Mouse (Mus musculus): ENCODE results near the gene Mphosph9. TPM values are rescaled to one million over a fixed set of nuclear protein-coding genes. Genes with fewer than 3 reads are reported as not detected.
"Not testable (repeated sequence)": the region's sequence is repeated elsewhere in the genome, so short reads cannot be mapped to it uniquely, and the experiment has no call there.

Mphosph9 gene
- total RNA-seq, 4 experiments from 2014 or later, result 17.5 to 26.2 (median 24.9) TPM

DNA sequence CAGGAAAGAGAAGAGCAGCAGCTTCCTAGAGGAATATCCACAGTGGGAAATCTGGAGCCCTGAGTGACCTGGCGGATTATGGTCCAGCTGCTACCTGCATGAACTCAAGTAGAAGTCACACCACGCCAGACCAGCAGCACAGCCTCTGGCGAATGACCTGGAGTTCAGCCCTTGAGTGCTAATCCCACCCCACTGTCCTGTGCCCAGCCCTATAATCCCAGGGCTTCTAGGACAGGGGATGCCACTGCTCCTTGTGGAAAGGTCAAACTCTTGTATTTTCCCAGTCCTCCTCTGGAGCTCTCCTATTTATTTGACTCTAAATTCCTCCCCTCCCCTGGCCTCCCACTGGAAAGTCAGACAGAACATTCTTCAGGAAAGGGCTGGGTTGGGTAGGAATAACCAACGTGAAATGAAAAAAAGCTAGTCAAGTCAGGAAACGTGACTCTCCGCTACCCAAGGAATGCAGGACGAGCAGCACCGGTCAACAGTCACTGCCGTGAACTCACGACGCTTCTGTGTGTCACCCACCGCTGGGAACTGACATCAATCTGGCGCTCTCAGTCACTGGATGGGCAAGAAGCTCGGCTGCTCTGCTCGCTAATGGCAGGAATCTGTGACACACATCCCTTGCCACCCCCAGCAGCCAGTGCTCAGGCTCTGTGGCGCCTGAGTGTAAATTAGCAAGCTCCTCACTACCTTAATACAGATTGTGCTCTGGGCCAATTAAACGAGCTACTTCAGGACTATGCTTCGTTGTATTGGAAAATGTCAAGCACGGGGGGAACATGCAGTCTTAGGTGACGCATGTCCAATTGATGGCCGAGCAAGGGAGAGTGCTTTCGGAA, 86.7 kb downstream of the Mphosph9 start:
- no peak for DNase-seq (ENCODE audit: low spot score in 2 of 2)

DNA sequence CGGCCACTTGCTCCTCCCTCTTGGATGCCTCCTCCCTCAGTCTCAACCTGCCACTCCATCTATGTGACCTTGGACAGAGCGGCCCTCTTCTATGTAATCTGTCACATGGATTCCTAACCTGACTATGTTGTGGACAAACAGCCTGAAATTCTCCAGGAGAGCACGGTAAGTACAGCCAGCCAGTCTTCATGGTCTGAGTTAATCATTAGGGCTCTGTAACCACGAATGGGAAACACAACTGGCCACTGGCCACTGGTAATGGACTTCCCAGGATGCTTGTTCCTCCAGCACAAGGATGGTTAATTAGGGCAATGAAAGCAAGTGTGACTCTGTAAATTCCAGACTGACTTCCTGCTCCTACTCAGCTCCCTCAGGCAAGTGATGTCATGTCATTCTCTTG, 91.6 kb downstream of the Mphosph9 start:
- no peak for DNase-seq (ENCODE audit: low spot score in 2 of 2)

DNA sequence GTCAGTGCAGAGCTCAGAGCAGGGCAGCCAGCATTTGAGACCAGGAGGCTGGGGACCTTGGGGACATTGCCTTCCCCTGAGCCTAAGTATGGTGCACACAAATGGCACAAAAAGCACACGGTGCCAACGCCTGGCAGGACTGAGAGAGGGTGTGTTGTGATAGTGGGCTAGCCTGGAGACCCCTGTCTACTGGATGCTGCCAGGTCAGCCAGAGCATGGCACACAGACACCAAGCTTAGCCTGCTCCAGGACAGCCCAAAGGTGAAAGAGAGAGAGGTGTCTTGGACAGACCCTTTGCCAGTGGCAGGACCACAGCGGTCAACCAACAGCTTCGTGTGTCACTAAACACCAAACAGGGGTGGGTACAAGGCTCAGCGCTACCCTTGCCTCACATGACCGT, 93.0 kb downstream of the Mphosph9 start:
- DNase-seq (ENCODE audit: low spot score in 2 of 2), result no peak

DNA sequence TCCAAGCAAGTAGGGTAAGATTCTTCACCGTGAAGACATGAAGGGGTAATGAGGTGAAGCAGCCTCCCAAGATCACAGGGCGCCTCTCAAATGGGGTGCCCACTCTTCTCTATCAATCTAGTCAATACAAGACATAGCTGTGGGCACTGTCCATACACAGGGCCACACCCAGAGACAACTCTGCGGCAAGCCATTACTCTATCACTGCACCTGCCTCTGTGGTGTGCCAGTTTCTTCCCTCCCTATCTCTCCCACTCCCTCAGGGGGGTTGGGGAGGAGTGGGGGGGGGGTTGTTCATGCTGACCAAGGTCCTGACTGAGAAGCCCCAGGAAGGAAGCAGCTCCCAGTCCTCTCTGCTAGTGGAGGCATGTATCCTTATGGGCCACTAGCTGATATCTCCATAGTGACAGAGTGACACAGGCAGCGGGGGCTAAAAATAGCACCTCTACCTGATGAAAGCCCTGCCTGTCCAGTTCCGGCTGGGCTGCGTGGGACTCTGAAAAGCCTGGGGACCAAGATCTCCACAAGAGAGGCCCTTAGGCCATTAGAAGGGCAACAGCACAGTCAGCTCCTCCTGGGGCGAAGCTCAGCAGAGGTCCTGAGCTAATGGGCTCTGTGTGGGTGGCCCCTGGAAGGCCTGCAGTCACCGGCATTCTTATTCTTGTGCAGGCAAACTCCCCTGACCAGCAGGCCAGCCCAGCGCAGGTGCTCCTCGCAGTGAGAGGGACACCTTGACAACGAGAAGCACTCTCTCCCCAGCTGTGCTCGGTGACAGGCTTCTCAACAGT, 93.7 kb downstream of the Mphosph9 start:
- DNase-seq (ENCODE audit: low spot score in 2 of 2), result no peak

DNA sequence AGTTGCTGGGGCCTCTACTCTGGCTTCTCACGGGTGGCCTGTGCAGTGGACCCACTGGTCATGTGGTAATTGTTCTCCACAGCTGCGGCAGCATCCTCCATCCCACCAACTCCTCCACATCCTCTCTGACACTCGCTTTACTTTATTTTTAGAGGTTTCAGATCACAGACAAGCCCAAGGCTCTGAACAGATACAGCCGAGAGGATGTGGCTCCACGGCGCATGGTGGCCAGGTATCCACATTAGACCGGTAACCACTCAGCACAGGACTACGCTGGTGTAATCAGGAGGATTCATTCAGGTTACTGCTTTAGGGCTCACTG, 94.7 kb downstream of the Mphosph9 start:
- no peak for DNase-seq (ENCODE audit: low spot score in 2 of 2)

DNA sequence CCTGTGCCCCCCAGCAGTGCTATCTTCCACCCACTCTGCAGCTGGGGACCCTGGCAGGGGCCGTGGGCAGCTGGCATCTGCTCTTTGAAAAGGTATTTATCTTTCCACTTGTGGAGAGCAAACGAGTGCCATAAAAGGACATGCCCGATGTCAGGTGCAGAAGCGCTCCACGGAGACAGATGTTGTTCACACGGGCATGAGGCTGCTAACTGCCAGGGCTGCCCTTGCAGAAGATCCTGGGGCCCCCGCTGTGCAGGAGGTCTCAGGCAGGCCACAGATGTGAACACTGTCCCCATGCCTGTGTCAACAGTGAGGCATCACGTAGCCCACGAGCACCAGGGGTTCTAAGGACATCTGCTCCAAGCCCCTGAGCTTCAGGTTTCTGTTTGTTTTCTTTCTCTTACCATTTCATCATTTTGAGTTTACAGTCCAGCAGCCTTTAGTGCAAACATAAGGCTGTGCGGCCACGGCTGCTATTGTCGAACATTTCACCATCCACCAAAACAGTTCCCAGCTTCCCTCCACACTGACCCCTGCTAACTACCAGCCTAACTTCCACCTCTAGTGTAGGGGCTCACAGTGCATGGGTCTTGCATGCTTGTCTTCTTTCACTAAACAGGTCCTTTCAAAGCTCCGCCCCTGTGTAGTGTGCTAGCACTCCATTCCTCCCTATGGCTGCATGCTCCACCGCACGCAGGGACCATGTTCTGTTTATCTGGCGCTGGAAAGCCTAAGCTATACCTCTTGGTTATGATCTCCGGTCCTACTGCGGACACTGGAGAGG, 95.2 kb downstream of the Mphosph9 start:
- DNase-seq (ENCODE audit: low spot score in 2 of 2), result no peak

DNA sequence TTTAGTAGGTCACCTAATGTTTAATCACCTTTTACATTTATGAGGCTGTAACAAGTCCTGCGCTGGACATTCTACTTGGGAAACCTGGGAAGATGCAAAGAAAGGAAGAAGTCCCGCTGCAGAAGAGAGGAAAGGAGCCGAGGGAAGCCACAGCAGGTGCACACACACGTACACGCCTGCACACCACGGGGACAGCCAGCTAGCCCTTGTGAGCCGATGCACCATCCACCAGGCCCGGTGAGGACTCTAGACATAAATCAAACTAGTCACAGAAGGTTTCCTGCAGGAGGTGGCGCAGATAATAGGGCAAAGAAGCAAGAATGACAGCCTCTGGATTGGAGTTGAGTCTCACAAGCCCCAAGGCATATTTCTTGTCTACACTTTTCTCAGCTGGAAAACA, 97.3 kb downstream of the Mphosph9 start:
- no peak for DNase-seq (ENCODE audit: low spot score in 2 of 2)

DNA sequence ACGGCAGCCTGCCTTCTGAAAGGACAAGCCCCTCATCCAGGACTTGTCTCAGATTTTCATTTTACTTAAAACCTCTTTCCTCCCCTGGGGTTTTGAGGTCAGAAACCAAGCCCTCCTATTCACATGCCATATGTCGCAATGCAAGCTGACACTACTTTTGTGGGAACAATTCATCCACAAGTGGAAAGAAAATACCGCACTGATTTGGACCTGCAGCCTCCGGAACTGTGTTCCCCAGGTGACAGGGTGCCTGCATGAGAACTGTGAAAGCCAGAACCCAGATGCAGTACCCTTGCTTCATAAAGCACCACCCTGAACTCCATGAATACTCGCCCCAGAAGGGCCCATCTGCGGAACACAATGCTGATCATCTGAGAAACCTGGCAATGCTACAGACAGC, 100.6 kb downstream of the Mphosph9 start:
- DNase-seq (ENCODE audit: low spot score in 2 of 2), result no peak

DNA sequence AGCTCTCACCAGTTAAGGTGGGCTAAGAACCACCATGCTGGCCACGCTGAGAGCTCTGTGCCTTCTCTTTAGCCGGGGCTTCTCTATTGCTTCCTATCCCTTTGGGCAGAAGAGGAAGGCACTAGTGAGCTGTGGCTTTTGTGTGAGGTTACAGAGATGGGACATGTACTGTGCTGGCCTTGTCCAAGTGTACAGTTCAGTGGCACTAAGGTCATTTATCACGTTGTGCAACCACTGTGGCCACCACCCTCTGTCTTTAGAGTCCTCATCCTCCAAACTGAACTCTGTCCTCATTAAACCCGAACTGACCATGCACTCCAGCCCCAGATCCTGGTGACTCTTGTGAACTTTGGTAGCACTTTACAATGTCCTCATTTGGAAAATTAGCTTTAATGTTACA, 101.3 kb downstream of the Mphosph9 start:
- DNase-seq (ENCODE audit: low spot score in 2 of 2), result no peak

DNA sequence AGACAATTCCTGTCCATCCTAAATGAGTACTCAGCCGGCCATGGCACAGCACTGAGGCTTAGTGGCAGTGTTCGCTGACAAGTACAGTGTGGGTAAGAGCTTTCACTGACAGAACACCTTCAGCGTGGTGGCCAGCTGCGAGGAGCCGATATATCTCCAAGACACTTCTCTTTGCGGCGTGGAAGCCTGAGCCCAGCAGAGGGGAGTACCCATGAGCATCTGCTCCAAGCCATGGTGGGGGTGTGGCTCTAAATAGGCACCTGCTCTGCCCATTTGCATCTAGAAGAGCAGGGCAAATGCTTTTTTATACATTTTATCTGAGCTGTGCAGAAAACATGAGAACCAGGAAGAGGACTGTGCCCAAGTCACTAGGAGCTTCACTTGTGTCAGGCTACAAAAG, 101.9 kb downstream of the Mphosph9 start:
- DNase-seq (ENCODE audit: low spot score in 2 of 2), result no peak

DNA sequence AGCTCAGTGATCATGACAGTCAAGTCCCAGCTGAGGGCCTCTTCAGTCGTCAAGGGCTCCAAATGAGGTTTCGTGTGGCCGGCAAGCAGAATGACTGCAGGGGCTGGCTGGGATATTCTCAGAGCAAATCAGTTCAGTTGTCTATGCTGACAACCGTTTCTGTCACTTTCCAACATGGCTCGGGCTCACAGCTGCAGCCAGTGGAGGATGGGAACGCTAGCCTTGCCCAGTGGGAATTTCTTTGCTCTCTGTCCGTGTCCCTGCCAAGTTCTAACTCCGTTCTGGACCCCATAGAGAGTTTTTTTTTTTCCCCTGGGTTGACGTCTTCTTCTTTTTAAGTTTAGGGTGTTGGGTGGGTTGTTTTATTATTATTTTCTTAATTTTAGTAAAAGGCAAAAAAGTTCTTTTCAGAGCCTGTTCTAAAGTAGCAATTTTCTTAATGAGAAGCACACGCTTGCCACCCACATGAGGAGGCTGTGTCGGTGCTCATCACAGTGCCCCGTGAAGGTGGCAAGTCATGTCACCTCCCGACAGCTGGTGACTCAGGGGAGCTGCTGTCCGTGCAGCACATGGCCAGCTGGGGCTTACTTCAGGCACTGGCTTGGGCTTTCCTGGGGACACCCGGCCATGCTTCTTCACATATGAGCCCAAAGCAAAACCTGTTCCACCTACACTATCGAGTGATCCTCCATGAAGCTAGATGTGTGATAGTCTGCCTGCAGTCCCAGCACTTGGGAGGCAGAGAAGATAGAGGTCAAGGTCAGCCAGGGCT, 103.3 kb downstream of the Mphosph9 start:
- DNase-seq (ENCODE audit: low spot score in 2 of 2), result no peak

DNA sequence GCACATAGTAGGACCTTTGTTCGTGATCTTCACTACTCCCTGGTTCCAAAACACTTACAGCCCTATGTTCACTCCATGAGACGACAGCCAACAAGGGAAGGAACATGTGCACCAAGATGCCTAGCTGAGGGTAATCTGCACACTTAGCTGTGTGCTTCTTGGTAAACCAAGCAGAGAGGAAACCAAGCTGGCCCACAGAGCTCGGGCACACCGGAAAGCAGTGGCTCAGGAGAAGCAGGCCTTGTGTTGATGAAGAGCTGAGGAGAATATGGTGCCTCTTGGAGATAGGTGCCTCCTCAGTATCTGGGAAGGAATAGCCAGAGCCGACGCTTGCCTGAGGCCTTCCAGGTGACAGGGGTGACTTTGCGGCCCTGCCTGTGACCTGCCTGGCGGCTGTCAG, 104.2 kb downstream of the Mphosph9 start:
- no peak for DNase-seq (ENCODE audit: low spot score in 2 of 2)

DNA sequence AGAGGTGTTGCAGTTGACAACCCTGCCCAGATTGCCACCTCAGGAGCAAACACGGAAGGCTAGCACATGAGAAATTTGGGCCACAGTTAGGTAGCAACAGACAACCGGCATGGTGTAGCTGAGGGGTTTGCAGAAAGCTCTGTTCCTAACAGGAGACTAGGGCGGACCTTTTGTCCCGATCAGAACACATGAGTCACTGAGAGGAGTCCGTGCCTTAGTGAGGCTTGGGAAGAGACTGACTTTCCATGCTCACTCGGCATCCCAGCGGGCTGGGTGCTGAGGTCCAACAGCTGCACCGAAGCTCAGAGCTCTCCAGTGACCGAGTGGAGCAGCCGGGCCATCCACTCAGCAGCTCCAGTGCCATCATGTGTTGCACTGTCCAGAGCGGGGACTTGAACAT, 105.1 kb downstream of the Mphosph9 start:
- DNase-seq (ENCODE audit: low spot score in 2 of 2), result no peak

DNA sequence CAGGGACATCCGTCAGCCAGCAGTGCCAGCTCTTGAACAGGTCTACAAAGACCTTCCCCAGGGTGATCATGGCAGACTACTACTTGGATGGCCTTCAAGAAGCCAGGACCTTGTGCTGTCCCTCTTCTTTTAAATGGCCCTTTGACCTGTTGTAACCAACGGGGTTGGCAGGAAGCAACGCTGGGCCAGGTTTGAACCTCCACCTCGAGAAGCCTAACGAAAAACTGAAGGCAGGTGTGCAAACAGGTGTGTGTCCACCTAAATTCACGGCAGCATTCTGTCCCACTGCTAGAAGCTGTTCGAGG, 106.1 kb downstream of the Mphosph9 start:
- no peak for DNase-seq (ENCODE audit: low spot score in 2 of 2)

DNA sequence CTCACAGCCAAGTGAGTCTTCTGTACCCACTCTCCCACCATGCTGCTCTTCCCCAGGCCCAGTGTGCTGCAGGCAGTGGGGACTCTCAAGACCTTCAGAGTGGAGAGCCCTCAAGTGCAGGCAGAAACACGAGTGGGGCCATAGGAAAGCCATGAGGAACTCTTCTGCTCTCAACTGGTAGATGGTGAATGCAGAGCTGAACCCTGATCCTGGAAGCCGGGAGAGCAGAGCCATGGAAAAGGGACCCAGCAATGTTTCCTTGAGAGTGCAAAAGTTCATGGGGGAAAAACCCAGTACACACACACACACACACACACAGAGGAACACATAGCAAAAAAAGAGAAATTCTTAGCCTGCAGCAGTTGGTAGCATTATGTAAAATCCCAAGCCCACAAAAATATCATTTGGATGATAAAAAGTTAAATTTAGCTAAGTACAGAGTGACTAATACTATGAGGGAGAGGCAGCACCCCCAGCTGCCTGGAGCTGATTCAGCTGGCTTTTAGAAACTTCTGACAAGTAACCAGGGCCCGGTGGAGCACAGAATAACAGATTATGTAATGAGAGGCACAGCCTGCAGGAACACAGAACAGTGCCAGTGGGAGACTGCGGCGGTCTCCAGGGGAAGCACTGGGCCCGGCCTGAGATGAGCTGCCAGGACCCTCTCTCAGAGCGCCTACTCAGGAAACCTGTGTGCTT, 106.6 kb downstream of the Mphosph9 start:
- DNase-seq (ENCODE audit: low spot score in 2 of 2), result peak; percentile 91 to 94

DNA sequence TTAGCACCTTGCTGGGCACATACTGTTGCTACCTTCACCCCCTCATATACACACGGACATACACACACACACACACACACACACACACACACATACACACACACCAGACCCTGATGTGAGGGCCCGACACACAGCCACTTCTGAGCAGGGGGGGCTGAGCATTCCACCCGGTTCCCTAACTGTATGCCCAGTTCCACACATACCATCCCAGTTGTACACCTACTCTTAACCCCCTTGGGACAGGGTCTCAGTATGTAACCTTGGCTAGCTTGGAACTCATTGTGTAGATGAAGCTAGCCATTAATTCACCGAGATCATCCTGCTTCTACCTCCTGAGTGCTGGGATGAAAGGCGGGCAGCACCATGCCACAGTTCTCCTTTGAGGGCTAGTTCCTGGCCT, 107.2 kb downstream of the Mphosph9 start:
- DNase-seq (ENCODE audit: low spot score in 2 of 2), result no peak

DNA sequence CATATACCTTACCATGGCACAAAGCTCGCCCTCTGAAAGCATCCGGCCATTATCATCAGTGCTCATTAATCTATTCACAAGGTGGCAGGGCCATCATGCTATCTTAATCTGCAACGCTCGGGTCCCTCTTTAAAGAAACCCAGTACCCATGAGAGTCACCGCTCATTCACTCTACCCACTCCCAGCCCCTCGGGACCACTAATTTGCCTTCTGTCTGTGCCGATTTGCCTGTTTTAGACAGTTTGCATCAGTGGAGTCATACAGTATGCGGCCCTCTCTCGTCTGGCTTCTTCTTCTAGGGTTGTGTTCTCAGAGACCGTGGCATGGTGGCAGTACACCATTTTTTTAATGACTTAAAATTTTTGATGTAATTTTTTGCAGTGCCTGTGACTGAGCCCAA, 108.3 kb downstream of the Mphosph9 start:
- DNase-seq (ENCODE audit: low spot score in 2 of 2), result no peak

DNA sequence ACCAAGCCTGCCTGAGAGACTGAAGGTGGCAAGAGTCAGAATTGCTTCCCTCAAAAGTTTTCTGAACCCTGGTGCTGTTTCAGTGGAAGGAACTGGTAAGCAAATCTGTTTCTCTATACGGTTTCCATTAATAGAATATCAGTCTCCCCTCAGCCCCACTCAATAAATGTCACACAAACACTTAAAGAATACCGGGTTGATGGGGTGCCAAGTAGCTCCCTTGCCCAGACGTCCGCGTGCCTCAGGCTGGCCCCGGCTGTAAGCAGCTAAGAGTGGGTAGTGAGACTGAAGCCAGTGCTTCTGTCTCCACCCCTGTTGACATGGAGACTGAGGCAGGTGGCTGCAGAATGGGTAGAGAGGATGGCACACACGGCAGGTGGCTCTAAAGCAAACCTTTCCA, 108.8 kb downstream of the Mphosph9 start:
- DNase-seq (ENCODE audit: low spot score in 2 of 2), result no peak

DNA sequence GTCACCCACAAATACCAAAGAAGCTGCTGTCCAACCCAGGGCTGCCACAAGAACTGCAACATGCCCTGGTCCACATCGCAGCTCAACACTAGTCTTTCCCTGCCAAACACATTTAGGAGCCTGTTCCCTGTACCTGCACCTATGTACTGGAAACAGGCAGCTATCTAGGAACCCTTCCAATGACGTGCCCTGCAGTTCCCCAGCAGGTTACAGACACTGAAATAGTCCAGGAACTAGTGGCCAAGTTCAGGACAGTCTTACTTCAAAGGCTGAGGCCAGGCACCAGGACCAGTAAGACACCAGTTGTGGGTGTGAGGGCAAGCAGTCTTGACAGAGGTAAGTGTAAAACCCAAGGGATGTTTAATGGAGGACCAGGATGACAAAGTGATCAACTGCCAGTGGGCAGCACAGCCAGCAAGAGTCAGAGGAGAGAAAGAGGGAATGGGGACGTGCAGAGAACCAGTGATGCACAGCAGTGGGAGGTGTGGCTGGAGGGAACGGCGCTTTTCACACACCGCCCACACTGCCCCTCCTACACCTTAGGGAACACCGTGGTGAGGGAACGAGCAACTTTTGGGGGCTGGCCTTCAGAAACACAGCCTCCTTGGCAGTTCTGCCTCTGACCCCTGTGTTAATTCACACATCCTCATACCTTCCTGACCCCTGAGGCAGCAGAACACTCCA, 110.1 kb downstream of the Mphosph9 start:
- DNase-seq (ENCODE audit: low spot score in 2 of 2), result peak; percentile 60 to 66

DNA sequence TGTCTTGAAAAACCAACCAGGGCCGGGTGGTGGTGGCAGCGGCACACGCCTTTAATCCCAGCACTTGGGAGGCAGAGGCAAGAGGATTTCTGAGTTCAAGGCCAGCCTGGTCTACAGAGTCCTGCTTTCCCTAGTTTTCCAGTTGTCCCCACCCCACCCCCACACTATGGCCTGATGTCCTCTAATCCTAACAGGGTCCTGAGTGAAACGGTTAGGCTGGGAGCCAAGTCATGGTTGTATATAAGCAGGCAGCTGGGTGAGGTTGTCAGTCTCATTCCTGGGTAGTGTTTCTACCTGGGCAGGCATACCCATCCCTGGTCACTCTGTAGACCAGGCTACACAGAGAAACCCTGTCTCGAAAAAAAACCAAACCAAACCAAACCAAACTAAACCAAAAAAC, 110.7 kb downstream of the Mphosph9 start:
- DNase-seq (ENCODE audit: low spot score in 2 of 2), result not testable (repeated sequence)

All from layer of hippocampus, adult 8-10 months (tissue).